Mouse (Mus musculus) c-Kit-positive CD71-positive TER-119-negative erythroid progenitor cells, embryonic 14.5 days (primary cell): ENCODE data around the gene Ccdc12.

Source experiments
- DNase-seq: peaks from one replicate; pipeline ENCODE4 v3.0.0-alpha.2; 2013; ENCODE audit warnings: low read depth

The Ccdc12 gene

DNA sequence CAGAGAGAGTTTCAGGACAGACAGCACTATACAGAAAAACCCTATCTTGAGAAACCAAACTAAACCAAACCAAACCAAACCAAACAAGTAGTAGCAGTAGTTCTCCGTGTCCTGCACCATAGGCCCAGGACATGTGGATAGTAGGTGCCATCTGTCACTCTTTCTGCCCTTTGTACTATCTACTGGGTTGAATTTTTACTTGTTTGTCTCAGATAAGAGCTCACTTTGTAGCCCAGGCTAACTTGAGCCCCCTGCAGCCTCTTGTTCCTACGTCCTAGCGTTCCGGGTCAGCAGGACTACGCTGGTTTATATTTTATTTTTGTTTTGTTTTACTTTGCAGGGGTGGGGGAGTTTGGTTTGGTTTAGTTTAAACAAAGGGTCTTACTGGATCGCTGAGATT lies 47.6 kb downstream of the Ccdc12 start:
- DNase-seq = no peak

DNA sequence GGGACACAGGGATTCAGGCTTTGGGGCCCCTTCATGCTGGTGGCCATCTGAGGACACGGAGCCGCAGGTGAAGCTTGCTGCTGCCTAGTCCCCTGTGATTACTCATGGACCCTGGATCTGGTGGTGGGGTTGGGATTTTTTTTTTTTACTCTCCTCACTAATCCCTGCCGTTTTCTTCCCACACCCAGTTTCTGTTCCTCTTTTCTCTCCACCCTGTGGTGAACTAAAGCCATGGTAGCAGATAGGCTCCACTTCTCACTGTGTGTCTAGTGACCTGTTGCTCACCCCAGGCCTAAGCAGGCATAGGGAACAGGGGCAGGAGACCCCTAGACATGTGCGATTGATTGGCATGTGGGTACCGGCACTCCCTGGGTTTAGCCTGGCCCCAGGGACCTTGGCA lies 50.5 kb downstream of the Ccdc12 start:
- DNase-seq = no peak

DNA sequence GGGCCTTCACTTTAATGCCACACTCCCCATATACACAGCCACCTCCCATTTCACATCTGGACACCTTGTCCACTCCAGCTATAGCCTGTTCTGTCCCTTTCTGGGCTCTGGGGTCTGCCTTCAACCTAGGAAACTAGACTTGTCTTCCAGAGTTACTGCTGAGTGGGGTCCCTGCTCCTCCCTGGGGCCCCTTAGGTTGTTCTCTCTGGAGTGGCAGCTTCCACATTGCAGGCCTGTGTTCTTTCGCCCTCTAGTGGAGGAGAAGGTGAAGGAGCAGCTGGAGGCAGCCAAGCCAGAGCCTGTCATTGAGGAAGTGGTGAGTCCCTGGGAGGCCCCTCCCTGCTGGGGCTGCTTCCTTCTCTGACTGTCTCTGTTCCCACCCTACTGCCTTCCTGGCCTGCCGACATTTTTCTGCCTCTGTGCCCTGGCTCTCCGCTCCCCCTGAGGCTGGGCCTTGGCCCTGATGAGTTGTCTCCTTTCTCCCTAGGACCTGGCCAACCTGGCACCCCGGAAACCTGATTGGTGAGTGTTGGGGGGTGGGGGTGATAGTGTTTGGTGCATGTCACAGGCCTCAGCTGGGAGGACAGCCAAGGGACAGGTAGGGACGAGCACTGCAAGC lies 53.4 kb downstream of the Ccdc12 start:
- peak; percentile 65 for DNase-seq

DNA sequence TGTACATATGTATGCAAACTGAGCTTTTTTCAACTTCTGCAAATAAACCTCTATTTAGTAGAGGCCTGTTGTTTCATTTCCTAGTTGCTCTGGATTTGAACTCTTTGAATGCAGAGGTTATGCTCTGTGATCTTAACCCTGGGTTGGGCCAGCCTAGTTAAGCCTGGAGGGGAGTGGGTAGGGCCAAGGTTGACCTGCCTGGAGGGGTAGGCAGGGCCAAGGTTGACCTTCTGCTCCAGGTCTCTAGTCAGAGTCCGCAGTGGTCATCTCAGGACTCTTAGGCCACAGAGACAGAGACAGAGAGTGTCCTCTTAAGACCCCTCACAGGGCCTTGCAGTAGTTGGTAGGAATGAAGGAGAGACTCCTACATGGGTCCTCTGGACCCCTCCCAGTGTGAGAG lies 55.2 kb downstream of the Ccdc12 start:
- no peak for DNase-seq

DNA sequence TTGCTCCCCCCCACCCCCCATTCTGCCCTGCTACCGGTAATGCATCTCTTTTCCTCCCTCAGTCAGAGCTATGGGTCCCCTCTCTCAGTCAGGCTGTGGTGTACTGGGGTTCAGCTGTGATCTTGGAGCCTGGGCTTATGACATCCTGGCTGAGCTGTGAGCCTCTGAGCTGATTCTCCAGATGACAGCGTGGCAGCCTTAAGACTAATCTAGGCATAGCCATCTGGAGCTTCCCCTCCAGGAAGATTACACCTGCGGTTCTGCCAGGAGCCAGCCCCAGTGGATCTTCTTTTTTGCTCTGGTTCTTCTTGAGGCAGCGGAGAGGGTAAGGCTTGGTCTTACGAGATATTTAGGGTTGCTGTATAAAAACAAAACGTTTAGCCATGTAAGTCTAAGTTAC lies 55.7 kb downstream of the Ccdc12 start:
- no peak for DNase-seq

DNA sequence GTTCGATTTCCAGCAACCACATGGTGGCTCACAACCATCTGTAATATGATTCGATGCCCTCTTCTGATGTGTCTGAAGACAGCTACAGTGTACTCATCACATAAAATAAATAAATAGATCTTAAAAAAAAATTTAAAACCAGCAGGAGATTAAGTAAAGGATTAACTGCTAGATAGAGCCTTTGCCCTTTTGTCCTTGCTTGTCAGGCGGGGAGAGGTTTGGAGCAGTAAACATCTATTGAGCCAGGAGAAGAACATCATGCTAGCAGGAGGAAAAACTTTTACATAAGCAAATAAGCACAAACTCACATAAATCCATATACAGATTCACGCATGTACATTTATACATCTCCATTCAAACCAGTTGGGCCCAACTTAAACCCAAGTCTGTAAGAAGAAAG lies 56.2 kb downstream of the Ccdc12 start:
- DNase-seq = no peak

DNA sequence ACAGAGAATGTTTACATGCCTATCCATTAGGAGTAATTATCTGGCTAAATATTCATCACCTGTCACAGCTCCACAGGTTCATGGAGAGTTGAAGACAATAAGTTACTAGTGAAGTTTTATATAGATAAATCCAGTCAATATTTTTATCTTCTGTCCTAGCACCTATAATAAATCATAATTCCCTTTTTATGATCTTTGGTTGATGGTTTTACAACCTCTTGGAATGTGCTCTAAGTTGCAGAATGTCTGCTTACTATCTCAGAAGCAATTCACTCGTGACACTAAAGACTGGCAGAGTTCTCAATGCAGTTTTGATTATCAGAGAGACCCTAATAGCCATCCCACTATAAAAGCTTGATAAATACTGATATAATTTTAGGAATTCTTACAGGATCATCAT lies 57.1 kb downstream of the Ccdc12 start:
- DNase-seq = no peak

DNA sequence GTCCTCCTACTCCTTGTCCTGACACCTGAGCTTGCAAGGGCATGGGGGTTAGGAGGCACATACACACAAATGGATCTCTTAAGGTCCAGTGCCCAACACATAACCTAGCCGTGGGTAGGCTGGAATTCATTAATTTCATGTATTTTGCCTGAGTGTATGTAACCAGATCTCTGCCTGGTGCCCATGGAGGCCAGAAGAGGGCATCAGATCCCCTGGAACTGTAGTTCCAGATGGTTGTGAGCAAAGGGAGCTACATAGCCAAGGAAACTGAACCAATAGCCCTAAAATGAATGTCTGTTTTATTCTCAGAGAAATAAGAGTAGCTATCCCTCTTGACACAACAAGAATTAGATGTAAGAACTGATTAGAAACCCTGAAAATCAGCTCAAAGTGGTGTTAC lies 59.1 kb downstream of the Ccdc12 start:
- DNase-seq = no peak

DNA sequence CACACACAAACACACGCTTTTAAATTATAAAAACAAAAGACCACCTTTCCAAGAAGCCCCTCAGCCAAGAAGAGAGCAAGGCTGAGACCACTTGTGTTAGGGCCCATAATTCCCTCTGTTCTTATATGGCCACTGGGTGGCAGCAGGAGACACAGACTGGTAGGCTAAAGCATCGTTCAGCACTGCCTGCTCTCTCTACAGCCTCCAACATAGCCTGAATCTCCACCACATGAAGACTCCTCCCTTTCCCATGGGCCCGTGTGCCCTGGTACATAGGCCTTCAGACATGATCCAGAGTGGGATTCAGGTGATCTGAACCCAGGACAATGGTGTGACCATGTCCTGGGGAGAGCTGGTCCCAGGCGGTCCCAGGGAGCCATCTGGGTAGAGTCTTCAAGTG lies 60.5 kb downstream of the Ccdc12 start:
- DNase-seq = peak; percentile 23

DNA sequence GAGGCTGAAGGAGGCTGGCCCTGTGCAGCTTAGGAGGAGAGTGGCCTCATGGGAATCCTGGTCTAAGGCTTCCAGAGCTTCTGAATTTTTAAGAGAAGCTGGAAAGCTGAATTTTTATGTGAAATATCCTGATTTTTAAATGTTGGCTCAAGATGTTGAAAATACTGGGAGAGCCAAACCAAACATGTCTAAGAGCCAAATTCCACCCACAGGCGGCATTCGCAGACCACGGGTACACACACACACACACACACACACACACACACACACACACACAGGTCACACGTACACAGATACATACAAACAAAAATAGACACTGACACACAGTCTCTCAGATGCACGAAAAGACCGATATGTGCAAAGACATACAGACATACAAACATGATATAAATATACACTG lies 61.8 kb downstream of the Ccdc12 start:
- no peak for DNase-seq

DNA sequence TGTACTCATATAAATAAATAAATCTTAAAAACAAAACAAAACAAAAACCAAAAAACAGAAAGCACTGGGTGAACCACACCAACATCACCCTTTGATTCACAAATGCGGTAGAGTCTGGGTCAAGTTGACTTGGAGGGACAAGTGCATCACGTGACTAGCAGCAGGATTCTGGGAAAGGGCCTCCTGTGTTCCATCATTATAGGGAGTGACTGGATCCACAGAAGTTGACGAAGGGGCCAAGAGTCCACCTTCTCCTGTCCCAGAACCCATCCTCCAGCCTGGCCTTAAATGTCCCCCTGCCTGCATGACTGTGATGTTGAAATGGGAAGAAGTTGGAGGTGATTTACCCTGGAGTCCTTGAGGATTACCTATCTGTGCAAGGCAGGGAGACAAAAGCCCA lies 62.5 kb downstream of the Ccdc12 start:
- no peak for DNase-seq

DNA sequence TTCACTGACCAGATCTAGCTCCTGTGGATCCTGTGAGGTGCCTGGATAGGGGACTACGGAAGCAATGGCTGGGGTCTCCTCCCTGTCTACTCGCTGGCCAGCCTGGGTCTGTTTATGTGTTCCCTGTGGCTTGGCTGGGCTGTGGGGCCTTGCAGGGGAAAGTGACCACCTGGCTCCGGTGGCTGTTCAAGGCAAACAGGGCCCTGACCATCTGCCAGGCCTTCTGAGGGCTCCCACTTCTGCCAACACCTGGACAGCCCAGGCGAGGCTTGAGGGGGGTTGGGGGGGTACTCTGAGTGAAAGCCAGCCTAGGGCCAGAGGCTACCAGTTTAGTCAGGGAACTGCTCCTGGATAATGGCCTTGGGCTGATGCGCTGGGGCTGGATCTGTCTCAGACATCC lies 63.7 kb downstream of the Ccdc12 start:
- DNase-seq = no peak

DNA sequence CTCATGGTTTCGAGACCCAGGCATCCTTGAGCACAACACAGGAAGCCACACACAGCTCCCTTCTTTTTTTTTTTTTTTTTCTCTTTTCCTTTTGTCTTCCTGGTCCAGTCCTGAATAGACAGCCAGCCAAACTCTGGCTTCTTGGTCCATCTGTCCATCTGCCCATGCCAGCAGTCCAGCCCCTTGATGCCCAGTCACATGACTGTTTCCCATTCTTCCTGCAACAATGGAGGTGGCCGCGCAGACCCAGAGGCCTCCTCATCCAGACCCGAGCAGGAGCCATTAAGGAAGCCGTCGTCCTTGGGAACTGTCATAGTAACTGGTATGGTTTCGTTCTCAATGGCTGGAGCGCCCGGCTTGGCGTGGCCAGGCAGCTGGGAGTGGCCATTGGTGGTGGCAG lies 65.8 kb downstream of the Ccdc12 start:
- DNase-seq = no peak

DNA sequence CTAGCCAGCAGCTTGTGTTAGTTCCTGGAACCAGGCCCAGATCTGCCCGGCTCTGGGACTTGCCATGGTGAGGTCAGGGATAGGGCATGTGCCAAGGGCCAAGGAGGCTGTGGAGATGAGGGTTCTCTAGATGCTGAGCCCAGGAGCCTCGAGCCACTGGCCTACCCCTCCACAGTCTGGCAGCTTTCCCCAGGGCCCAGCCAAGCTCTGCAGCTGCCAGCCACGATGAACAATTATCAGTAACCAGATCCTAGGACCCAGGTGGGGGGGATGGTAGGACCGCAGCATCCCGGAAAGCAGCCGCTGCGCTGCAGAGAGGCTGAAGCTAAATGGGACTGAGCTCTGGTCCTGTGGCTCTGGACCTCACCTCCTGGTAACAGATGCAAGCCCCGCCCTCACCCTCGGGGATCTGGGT lies 69.4 kb downstream of the Ccdc12 start:
- DNase-seq = no peak

DNA sequence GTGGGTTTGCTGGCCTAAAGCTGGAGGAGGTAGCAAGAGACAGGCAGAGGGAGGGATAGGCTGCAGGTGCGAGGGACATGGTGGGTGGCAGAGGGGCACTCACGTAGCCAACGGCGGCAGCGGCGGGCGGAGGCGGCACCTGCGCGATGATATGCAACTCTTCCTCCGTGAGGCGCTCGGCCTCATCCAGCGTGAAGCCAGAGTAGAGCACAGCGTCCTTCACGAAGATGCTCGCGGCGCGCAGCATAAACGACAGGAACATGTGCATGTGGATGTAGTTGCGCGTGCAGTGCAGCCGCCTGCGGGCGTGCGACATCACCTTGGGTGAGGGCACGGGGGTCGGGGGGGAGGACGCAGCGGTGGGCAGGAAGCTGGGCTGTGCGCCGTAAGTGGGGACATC lies 70.6 kb downstream of the Ccdc12 start:
- no peak for DNase-seq

DNA sequence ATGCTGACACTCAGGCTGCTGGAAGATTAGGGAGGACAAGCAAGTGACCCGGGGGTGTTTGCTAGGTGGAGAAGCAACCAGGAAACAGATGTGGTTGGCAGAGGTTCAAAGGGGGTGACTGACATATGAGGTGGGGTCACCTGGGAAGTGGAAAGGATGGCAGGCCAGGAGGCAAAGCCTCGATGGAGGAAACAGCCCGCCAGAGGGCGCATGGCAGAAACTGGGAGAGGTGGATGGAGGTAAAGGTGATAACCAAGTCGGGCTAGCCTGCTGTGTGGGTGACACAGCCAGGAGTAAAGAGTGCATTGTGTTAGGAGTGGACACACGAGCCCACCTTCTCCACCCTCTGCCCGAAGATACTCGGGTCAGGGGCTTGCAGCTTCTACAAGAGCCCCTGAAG lies 73.5 kb downstream of the Ccdc12 start:
- DNase-seq = no peak

DNA sequence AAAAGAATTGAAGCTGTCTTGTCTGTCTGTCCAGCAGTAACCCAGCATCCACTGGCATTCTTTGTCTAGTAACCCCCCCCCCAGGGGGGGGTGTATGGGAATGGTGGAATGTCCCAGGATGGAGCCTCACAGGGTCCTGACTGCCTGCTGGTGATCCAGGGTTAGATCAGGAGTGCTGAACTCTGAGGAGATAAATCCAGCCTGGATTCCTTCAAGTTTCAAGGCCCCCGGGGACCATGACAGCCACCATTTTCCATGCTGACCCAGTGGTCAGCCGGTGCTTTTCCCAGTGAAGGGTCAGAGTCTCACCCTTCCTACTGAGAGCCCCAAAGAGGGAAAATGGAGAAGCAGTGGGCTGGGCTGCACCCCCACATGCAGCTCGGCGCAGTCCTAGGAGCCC lies 75.6 kb downstream of the Ccdc12 start:
- DNase-seq = no peak

DNA sequence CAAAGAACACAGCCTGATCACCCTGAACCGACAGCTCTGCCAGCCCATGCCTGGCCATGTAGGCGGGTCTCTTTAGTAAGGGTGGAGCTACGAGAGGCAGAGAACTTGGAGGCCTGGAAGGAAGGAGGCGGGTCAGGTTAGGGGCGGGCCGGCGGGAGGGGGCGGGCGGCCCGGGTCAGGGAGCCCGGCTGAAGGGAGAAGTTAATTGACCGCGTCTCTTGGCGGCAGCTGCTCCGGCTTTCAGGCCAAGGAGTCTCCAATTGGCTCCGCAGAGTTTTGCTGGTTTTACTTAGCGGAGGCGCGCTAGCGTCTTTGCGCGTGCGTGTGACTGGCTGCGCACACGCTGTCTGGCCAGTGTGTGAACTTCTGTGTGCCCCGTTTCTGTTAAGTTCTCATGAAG lies 76.3 kb downstream of the Ccdc12 start:
- DNase-seq = peak; percentile 46

DNA sequence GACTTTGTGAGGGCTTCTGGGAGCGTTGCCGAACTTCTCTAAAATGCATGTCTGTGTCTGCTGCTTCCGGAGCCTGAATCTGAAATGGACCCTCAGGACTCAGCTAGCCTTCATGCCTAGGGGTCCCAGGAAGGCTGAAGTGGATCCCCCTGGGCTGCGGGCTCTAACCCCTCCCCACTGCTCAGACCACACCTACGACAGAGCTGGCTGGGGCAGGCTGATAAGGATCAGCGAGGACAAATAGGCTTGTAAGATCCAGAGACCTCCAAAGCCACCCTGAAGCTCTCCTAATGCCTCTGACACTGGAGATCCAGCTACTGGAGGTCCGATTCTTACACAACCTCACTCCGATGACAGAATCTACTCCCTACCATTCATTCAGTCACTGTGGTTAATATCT lies 76.8 kb downstream of the Ccdc12 start:
- no peak for DNase-seq

DNA sequence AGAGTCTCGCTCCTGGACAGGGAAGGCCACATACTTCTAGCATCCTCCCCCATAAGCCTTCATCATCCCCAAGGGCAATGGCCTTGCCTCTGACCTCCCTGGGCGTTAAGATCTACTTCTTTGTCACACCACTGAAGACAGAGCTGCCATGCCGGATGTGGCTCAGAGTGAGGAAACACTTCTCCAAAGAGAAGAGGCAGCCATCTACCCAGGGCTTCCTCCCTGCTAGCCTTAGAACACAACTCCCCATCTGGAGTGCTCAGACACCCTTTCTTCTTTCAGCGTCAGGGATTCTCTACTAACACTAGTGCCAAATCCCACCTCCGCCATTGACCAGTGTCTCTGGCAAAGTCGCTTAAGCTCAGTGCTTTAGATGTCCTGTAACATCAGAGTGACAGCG lies 77.9 kb downstream of the Ccdc12 start:
- DNase-seq = no peak

DNA sequence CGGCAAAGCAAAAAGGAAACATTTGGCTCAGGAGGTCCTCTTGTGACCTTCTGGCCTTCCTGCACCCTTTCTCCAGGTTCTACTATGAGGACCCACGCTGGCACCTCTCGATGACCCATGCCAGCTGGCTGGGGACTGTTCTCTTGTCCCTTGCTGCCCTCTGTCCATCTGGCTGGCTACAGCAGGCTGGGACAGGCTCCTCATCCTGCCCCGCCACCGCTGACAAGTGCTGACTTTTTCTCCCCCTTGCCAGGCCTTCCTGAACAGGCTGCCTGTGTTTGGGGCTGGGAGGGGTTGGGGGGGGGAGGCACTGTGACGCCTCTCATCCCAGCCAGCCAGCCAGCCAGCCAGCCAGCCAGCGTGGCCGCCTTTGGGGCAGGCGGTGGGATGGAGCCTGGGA lies 80.1 kb downstream of the Ccdc12 start:
- no peak for DNase-seq

DNA sequence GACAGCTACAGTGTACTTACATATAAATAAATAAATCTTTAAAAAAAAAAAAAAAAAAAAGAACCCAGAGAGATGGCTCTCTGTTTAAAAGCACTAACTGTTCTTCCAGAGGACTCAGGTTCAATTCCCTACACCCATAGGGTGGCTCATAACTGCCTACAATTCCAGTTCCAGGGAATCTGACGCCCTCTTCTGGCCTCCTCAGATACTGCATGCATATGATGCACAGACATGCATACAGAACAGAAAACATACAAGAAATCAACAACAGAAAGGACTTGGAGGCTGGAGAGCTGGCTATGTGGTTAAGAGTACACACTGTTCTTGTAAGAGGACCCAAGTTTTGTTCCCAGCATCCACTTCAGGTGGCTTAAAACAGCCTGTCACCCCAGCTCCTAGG lies 81.8 kb downstream of the Ccdc12 start:
- no peak for DNase-seq

DNA sequence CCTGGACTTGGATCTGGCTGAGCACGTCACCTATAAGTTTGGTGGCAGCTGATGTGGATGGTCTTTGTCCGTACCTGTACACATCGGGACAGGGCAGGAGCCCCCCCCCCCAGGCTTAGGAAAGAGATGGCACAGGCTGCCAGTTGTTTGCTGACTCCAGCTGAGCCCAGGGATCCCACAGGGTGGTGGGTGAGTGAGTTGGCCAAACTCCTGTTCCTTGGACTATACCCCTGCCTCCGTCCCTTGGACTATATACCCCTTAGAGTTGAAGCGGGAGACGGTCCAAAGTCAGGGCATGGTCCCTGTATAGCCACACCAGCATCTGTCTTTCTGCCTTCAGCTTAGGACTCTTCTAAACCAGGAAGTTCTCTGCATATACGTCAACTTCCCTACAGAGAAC lies 83.7 kb downstream of the Ccdc12 start:
- DNase-seq = no peak

DNA sequence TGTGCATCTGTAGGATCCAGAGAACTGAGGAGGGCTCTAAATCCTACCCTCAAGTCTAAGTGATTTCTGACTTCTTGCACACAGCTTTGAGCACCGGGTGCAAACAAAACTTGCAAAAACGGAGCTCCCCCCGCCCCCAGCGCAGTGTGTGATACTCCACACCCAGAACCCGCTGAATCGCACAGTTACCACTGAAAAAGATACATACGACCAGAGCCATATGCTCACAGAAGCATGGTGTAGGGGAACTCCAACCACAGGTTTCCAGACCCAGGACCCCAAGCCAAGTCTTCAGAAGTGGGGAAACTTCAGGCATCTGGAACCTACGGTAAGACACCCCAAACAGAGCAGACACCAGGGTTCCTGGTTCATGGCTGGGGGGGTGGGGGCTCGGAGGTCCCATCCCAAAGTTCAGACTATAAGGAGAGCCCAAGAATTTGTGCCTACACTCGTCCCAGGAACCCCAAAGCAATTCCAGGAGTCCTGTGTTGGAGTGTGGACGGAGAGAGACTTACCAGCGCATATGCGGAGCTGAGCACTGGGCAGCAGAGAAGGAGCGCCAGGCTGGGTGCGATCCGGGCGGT lies 85.5 kb downstream of the Ccdc12 start, which contains the start of gene Myl3:
Gene Myl3 (plus strand): TSS at position 151 of the 584 bp plus-strand sequence.
- no peak for DNase-seq
